Mouse (Mus musculus): ENCODE results near the gene Gys2.
A peak's percentile ranks its signal among the peaks of the same experiment; 100 is the strongest.

Gys2 gene

DNA sequence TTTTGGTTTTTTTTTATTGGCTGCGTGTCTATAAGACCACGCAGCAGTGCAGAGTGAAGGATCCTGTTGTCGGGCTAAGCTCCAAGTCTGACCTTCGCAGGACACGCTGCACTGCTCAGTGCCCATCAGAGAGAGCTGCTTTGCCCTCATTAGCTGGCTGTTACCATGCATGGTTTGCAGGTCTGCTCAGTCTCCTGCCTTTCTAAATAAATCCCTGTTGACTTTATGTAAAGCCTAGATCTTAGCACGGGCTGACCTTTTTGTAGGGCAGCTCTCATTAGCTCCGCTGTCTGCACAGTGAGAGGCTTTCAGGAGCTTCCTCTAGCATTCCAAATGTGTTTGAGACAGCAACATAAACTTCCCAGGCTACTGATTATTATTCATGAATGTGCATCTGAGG lies 14.9 kb downstream of the Gys2 start:
- DNase-seq (ENCODE audit: low spot score in 2 of 2) = no peak

DNA sequence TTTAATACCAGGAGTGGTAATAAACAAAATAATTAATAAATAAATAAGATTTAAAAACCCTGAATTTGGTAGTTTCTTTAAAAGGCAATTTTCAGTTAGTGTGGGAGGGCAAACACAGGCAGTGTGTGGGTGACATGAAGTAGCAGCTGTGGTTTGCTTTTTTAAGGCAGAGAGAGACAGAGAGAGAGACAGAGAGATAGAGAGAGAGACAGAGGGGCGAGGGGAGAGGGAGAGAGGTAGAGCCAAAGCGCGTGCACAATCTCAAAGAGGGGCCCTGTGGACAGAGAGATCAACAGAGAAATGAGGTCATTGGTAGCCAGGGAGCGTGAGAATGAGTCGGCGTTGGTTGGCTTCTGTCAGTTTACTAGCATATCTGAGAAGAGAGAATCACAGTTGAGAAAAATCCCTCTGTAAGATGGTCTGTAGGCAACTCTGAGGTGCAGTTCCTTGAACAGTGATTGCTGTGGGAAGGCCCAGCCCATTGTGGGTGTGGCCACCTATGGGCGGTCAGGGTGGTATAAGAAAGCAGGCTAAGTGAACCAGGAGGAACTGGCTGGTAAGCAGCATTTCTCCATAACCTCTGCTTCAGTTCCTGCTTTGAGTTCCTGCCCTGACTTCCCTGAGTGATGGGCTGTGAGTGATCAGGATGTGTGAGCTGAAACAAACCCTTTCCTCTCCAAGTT lies 17.5 kb downstream of the Gys2 start:
- peak in 1 of 2 experiments; percentile 11 for DNase-seq (ENCODE audit: low spot score in 2 of 2)

DNA sequence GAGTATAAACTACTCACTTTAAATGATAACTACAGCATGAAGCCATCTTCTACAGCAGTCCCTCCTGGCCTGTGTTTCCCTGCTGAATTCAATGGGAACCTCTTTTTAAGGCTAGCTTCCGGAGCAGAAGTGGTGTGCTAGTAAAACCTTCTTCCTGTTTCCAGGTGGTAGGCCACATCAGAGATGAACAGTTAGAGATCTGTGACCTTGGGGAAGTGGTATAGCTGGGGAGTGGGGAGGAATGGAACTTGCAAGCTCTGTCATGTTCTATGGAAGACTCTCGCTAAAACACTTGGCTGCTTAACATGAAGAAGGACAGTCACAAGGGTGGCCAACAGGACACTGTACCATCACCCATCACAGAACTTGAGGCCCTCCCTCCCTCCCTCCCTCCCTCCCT lies 19.6 kb downstream of the Gys2 start:
- no peak for DNase-seq (ENCODE audit: low spot score in 2 of 2)

DNA sequence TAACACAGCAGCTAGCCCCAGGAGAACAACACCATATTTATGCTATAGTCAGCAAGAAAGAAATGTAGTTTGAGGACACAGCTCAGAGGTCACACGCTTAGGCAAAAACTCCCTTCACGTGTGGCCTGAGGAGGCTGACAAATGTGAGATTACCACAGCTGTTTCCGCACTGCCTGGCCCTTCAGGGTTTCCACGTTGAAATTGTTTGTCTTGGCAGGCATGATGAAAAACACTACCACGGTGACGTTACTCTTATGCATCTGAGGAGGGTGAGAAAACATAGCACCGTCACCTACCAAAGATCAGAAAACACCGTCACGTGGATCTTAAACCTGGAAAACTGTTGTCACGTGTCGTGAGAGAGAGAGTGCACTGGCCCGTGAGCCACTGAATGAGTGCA lies 21.5 kb downstream of the Gys2 start:
- DNase-seq (ENCODE audit: low spot score in 2 of 2) = no peak

DNA sequence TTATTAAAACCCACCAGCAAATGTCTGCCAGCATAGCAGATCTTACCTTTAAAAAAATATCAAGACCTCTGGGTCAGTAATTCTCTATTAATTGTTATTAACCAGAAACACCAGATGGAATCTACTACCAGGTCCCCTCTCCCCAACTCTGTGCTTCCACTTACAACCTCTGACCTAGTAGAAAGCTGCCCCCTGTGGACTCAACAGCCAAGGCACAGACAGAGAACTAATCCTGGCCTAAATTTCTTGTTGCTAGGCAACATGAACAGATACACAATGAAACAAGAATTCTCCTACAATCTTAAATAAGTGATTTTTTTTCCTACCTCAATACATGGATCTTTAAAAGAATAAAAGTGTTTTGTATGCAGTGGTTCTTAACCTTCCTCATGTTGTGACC lies 43.8 kb downstream of the Gys2 start:
- DNase-seq (ENCODE audit: low spot score in 2 of 2) = no peak

DNA sequence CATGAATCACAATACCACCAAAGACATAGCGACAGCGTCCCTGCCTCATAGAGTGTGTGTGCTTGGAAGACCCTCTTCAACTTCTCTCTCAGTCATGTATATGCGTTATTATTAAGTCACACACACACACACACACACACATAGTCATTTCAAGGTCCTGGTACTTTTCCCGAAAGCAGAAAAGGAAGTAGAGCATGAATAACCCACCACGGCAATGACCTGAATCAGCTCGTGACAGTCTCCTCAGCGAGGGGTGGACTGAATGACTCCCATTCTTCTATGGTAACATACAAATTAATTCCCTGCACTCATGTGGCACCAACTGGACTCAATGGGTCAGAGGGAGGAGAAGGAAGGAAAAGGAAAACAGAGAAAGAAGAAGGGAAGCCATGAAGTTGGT lies 47.9 kb downstream of the Gys2 start:
- DNase-seq (ENCODE audit: low spot score in 2 of 2) = no peak

DNA sequence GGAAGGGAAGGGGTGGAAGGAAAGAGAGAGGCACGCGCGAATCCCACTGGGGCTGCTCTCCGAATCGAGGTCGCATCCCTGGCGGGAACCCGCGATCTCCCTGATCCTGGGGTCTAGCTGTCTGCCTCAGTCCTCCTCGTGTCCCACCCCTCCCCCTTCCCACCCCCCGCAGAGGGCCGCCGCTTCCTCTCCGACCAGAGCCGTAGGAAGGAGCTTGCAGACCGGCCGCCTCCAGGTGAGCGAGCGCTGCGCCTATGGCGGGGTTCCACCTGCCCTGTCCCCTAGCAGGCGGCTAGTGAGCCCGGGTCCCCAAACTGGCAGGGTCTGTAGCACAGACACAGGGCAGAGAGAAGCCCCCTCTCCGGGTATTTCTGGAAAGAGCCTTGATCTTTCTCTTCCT lies 58.3 kb downstream of the Gys2 start:
- DNase-seq (ENCODE audit: low spot score in 2 of 2) = no peak

DNA sequence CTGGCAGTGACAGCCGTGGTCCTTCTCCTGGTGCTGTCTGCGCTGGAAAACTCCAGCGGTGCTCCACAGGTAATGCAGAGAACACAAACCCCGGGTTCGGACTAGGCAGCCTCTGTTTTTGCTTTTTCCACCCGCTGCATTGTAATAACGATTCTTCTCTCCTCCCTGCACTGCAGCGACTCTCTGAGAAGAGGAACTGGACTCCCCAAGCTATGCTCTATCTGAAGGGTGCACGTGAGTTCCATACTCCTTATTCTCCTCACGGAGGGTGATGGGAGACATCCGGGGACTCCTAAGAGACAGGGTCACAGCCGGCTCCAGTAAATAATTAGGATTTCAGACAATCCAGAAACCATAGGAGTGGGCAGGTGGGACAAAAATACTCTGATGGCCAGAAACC lies 59.1 kb downstream of the Gys2 start:
- DNase-seq (ENCODE audit: low spot score in 2 of 2) = no peak

DNA sequence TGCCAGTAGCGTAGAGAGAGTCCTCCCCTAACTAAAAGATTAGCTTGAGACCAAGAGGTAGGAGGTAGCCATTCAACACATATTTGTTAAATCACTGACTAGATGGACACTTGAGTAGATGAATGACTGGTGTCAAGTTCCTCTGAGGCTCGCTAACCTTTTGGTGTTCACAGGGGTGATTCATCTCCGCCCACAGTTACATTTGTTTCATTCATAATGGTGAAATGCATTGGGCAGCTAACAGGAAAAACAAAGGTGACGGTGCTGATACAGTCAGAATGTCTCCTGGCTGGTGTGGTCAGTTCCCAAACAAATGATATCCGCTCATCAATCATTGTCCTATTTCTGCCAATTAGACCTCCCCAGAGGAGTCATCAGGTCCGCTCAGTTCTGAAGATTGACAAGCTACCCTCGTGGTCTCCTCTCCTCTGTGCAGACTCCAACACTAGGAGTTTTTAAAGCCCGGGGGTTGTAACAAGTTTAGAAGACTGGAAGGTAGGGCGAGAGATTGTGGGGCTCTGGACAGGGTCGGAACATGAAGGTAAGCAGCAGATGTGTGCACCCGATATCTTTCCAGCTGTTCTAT lies 59.9 kb downstream of the Gys2 start, which contains the start of gene Spx:
TSS of gene Spx (plus strand) at position 536 of the 586 bp plus-strand sequence.
- DNase-seq (ENCODE audit: low spot score in 2 of 2) = no peak

DNA sequence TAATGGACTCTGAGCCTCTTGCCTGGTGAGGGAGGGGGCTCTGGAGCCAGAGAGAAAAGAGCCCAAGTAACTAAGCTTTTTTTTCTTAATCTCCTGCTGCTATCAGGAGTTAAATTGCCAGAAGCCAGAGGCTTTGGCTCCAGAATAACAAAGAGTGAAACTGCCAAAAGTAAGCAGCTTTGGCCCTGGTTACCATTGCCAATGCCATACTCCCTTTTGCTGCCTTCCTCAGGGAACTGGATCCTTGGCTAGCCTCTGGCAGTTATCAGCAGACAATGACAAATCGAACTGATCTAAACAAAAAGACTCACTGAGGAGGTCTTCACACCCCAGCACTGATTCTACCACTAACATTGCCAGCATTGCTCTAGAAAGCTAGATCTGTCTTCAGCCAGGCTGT lies 61.8 kb downstream of the Gys2 start:
- DNase-seq (ENCODE audit: low spot score in 2 of 2) = no peak

DNA sequence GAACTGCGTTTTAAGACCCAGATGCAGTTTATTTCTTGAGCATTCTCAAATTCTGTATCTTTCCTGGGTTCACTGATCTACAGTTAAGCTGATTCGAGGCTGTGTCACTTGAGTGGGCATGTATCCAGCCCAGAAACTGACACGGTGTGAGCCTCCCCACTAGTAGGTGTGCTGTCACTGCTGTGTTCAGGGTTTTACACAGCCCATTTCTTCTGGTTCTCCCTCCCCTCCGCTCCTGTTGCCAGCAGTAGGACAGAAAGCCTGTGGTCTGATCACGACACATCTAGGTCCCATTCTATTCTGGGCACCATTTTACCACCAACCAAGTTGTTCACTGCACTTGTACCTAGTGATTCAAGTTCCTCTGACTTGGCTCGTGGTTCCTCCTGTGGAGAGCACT lies 77.2 kb downstream of the Gys2 start:
- no peak for DNase-seq (ENCODE audit: low spot score in 2 of 2)

DNA sequence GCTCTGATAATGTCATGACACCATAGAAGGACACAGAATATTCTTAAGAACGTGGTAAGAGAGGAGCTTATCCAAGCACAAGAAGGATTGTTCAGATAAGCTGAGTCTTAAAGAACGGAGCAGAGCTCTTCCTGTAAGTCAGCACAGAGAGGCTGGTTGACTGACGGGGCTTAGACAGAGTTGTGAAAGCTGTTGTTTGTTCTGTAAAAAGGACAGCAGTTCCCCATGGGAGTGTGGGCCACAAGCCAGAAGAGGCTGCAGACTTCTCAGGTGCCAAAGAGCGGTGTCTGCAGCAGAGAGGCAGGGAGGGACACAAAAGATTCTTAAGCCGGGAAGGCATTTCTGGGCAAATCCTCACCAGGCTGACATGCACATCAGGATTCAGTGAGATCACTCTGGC lies 78.2 kb downstream of the Gys2 start:
- no peak for DNase-seq (ENCODE audit: low spot score in 2 of 2)

DNA sequence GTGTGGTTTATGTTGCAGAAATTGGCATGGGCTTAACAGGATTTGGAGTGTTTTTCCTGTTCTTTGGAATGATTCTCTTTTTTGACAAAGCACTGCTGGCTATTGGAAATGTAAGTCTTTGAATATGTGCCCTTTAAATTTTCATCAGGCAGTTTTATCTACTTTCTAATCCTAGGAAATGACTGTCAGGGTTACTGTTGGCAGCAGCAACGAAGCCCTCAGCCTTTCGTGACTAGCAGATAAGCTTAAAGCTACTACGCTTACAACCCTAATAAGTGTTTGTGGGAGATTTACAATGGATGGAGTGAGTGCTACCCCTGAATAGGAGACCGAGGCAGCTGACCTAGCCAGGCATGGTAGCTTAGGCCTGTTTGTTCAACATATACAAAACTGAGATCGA lies 80.6 kb downstream of the Gys2 start:
- no peak for DNase-seq (ENCODE audit: low spot score in 2 of 2)

DNA sequence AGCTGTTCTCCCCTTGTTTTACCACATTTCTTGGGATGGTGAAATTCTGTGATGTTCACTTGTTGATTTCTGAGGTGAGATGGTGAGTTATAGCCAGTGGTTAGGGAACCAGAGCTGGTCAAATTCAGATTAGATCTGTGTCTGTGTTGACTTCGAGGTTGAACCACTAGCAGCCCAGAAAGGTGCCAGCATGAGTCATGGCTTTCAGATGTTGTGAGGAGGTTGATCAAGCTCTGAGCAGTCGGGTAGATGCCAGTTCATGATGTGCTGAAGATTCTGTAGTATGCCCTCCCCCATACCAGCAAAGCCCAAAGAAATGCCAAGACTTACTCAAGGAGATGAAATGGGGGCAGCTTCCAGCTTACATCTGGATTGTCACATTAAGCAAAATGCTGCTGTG lies 83.8 kb downstream of the Gys2 start:
- DNase-seq (ENCODE audit: low spot score in 2 of 2) = no peak

DNA sequence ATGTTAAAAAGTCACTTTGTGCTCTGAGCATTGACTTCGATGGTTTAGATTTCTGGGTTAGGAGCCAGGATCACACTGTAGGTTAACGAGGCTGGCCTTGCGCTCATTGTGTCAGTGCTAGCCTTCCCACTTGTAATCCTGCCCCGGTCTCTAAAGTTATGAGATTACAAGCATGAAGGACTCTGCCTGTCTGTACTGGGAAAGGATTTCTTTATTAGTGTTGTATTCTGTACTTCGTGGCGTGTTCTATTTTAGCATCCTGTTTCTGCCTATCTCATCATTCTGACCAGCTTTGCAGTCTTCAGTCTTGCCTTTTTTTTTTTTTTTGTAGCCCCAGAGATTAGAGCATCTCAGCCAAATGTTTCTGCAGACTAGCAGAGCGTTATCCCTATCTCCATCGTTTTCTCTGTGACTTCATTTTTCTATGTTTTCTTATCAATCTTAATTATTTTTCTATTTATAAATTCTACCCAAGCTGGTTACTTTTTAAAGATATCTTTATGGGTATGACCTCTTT lies 85.1 kb downstream of the Gys2 start:
- no peak for DNase-seq (ENCODE audit: low spot score in 2 of 2)

DNA sequence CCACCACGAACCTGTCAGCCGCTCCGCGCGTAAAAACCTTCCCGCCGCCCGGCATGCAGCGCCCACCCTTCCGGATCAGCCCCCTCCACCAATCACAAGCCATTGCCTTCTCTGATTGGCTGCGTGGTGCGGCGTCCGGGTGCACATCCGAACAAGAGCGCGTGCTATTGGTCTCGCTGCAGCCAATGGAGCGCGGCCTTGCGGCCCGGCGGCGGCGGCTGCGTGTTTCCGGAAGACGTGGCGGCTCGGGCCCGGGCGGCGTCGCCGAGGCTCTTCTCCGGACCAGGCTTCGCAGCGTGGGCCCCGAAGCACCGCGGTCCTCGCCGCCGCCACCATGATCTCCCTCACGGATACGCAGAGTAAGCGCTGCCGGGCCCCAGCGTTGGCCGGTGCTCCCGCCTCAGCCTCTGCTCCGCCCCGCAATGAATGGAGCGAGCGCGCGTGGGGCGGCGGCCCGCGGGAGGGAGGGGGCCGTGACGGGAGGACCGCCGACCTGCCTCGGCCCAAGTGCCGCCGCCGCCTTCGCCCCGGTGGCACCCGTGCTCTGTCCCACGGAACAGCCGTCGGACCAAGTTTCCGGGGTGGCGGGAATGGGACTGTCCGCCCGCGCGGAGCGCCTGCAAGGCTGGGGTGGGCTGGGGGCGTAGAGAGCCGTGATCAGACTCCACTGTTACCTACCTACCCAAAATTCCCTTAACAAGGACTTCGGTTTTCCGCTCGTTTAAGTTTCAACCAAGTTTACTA lies 85.7 kb downstream of the Gys2 start, which contains the start of the genes Recql and Golt1b:
TSS of gene Recql (minus strand) at position 77 of the 744 bp plus-strand sequence.
TSS of gene Golt1b (plus strand) at position 211 of the 744 bp plus-strand sequence.
- peak; percentile 97 for DNase-seq (ENCODE audit: low spot score in 2 of 2)

DNA sequence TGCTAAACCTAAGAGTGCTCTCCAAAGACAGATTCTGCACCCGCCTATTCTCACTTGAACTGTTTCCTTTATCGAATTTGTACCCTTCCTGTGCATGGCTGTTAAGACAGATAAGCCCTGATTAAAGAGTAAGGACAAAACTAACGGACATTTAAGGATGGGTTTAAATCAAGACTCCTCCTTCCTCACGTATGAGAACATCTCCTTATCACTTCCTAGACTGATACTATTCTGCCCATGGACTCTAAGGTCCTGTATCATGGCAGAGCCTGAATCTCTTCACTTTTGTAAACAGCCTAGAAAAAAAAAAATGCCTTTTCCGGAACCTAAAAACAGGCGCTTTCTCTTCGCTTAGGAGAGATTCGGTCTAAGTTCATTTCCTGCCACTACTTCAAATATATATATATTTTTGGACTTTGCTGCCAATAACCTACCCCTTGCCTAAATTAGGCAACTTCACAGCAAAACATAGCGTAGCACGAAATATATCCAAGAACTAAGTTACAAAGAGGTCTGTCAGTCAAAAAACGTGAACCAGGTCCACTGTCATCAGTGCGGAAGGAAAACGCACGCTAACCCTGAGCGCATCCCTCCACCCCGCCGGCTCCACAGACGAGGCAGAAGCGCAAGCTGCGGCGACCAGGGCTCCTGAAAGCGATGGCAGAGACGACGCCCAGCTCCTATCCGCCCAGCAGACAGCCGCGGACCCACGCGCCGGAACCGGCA lies 86.5 kb downstream of the Gys2 start:
- DNase-seq (ENCODE audit: low spot score in 2 of 2) = no peak

DNA sequence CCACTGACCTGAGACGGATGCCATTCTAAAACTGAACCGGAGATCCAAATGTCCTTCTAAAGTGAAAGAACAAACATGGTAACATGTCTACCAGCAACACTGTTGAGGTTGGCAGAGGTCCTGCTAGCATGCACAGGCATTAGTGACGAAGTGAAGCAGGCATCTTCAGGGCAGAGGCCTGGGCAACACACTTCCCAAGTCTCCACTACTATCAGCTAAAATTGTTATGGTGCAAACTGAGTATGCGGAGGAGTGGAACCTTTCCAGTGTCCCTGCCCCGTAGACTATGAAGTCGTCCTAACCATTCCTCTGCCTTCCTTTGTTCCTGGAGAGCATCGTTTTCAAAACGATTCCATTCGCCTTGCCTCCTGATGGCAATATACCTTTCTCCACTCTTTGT lies 88.4 kb downstream of the Gys2 start:
- no peak for DNase-seq (ENCODE audit: low spot score in 2 of 2)

DNA sequence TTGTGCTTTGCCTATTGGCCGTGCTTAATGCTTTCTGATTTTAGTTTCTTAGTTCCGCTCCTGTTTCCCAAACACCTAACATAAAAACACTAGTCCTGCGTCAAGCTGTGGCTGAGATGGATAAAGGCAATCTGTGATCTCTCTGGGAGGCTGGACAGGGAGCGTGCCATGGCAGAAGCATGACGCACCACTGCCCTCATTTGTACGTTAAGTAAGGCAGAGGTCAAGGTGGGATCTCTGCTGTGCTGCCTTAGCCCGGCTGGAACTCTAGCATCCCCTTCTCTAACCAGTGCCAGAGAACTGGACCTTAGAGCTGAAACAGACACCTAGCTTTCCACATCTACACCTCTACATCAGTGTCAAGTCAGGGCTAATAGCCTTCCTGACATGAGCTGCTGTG lies 91.3 kb downstream of the Gys2 start:
- DNase-seq (ENCODE audit: low spot score in 2 of 2) = no peak

DNA sequence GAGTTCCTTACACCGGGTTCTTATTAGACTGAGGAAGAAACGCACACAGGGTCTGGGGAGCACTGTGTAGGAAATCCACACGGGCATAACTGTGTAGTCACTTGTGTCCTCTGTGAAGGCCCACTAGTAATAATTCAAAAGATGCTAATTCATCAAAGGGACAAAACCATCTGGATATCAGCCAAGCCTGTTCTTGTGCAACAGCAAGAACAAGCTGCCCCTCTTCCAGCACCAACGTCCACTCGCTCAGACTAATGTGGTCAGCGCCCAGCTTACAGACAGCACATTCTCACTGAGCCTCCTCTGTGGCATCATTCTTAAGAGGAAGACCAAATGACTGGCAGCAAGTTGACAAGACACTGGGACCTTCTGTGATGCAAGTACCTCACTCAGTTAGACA lies 92.9 kb downstream of the Gys2 start:
- DNase-seq (ENCODE audit: low spot score in 2 of 2) = no peak

DNA sequence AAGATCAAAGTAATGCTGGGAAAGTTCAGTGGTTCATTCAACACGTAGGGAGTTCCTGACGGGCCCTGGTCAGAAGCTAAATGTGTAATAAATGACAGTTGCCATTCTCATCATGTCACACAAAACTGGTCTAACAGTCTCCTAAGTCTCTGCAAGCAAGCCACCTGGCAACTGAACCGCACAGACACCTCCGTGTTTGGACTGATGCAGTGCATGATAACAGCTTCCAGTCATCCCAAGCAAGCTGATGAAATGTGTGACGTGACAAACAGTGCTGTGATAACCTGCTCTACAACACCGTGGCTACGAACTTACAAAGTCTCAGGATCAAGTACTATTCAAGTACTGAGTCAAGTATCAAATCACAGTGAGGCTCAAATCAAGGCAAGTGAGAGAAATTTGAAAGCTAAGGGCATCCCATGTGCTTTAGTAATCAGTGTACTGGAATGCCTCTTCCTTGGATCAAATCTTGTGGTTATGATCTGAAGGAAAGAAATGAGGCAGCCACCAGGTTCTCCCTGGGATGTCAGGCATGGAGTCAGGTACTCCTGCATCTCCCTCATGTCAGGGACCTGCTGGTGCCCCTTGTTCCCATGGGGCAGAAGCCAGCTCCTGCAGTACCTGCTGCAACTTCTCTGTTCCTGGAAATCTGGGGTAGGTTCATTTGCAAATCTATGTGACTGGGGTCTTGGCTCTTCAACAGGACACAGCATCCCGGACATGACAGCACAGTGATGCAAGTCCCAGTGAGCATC lies 94.2 kb downstream of the Gys2 start:
- no peak for DNase-seq (ENCODE audit: low spot score in 2 of 2)

All from right cerebral cortex, postnatal 36 days (tissue).